Mouse (Mus musculus) lung, postnatal 36 days (tissue): ENCODE measurements around the gene Atp1a2.

ENCODE experiments used
- DNase-seq: peaks from one replicate; pipeline ENCODE4 v3.0.0; 2022; ENCODE audit warnings: mixed read lengths

The Atp1a2 gene

DNA sequence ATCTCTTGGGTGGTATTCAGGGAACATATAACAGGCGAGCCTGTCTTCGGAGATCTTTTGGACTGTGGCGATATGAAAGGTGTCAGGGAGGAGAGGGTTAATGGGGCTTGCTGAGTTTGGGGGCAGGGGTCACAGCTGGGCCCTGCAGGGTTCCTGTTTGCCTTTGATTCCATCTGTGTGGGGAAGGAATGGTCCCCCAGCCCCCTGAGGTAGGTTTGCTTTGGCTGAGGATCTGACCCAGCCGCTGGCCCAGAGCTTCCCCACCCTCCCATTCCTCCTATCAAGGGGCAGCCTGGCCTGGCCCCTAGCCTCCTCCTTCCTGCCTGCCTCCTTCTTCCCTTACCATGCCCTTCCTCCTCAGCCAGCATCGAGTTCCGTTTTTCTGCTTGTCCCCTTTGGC, 5.0 kb upstream of the Atp1a2 start:
- no peak for DNase-seq

DNA sequence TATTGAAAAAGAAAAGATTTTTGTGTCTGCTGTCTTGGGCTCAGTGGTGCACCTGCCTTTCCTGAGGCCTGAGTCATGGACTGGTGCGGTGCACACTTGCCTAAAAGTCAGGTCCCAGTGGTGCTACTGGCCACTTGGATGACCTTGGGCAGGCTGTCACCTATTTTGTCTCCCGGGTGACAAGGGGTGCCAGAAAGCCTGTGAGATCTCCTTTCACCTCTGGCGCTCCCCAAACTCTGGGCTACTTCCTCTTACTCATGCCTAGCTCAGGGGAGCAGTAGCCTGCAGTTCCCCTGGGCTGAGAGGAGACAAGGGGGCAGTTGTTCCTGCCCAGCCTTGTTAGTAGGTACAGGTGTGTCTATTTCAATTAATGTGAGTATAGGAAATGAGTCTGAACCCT, 4.4 kb upstream of the Atp1a2 start:
- no peak for DNase-seq

DNA sequence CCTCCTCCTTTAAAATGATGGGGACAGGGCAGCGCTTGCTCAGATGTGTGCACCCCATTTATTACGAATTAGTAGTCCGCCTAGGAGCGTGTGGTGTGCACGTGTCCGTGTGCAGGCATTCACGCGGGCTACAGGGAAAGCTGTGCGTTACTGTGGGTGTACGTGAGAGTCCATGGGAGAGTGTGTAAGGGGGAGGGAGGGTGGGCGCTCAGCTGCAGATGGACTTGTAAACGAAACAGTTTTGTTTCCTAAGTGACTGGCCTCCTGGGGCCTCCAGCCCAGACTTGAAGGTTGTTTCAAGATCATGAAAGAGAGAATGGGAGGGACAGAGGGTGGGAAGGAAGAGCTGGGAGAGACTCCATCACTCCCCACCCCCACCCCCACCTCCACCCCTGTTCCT, 3.3 kb upstream of the Atp1a2 start:
- no peak for DNase-seq

DNA sequence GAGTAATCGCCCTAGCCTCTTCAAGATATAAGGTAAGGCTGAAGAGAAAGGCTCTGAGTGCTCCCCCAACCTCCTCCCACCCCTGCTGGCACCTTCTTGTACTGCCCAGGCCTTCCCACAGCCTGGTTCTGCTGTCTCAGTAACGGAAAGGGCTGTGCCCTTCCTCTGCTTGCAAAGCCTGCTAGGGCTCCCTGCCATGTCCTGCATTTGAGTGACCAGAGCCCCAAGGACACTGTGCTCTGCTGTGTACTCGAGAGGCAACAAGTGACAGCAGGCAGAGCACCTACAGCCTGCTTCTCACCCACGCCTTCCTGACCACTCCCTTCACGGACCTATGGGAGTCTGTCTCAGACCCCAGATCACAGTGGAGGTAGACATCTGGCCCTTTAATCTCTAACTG, 2.4 kb upstream of the Atp1a2 start:
- no peak for DNase-seq

DNA sequence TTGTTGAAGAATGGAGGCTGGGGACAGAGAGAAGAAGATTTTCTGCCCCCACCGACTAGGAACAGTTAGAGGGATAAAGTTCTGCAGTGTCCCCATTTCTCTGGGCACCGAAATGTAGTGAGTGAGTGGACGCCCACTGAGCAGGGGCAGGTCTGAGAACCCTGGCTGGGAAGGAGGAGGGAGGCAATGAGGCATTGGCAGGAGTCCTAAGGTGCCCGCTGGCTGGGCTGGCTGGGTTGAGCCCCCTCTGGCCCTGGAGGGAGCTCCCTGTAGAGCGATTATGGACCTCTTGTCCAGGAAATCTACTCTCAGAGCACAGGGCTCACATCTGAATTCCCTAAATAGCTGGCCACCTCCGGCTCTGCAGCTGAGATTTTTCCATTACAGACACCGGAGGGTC, 1.7 kb upstream of the Atp1a2 start:
- DNase-seq: no peak

DNA sequence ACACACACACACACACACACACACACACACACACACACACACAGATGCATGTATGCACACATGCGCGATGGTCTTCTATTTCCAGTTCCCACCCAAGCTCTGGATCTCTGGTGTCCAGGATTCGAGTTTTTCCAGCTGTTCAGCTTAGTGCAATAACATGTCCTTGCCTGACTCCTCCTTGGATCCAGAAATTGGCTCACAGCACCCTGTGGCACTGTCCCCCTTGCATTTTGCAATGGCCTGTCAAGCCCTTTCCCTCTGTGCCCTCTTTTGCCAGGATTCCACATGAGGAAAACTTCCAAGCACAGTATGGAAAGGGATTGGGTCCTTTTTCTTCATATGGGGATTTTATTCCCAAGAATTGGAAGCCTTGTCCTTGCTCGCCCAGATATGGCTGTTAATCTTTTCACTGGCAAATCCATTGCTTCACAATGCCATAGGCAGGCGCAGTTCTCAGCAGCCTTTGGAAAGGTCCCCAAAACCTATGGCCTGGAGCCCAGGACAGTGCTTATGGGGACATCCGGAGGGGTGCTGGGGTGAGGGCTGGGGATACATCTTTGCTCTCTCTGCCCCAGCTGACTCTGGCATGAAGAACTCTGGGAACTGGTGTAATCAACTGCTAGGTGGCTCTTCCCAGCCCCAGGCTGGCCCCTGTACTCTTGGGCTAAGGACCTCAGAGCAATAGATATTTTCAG, 901 bp downstream of the Atp1a2 start:
- peak; percentile 53 for DNase-seq

DNA sequence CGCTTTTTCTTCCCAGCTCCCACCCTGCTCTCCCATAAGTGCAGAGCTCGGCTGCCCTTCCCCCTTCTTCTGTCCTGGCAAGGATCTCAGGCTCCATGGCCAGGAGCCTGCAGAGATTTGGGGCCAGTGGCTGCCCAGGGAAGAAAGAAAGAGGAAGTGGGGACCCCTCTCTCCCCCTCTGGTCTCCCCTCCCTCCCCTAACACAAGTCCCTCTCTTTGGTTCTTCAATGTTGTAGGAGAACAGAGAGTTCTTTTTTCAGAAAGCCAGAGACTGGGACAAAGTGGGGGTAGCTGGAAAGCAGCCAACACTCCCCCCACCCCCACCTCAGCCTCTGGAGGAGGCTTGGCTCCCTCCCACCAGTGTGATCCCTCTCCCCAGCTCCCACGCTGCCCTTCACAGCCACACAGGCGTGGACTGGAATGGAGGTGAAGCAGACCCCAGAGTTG, 2.1 kb downstream of the Atp1a2 start:
- DNase-seq: no peak

DNA sequence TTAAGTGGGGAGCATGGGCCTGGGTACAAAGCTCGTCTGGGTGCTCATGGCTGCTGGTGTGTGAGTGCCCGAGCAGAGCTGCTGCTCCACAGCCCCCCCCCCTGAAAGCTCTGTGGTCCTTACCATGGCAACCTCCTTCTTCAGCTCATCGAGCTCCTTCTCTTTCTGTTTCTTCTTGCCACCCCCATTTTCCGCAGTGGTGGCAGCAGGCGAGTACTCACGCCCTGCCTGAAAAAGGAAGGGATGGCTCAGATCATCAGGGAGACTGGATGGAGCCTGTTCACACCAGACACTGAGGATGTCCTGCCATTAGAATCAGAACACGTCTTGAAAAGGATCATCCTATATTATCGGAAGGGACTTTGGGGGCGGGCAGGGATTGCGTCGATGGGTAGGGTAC, 4.4 kb downstream of the Atp1a2 start:
- DNase-seq: no peak

DNA sequence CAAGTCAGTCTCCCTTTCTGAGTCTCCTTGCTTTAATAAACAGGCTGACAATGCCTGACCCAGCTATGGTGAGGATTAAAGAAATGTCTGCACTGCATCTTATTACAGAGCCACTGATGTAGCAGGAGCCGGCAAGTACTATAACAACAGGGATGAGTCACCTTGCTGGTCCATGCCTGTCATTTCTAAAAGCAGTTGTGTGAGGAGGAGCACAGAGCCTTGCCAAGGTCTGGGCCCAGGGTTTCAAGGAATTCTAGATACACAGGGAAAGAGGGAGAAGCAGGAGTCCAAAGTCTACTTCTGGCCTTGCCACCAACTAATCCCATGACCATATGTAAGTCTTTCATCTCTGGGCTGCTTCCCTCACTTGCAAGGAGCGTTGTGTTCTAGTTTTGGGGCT, 5.0 kb downstream of the Atp1a2 start:
- DNase-seq: no peak

DNA sequence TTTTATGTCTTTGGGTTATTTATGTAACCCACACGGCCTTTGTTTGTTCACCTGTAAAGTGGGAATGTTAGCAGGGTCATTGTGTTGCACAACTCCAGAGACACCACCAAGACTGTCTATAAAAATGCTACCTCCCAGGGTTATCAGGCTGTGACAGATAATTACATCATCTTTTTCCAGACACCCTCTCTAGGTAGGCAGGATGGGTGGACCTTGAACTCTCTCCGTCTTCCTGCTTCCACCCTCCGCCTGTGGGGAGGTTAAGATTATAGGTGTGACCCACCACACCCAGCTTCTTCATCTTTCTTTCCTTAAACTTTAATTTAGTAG, 8.3 kb downstream of the Atp1a2 start:
- no peak for DNase-seq

DNA sequence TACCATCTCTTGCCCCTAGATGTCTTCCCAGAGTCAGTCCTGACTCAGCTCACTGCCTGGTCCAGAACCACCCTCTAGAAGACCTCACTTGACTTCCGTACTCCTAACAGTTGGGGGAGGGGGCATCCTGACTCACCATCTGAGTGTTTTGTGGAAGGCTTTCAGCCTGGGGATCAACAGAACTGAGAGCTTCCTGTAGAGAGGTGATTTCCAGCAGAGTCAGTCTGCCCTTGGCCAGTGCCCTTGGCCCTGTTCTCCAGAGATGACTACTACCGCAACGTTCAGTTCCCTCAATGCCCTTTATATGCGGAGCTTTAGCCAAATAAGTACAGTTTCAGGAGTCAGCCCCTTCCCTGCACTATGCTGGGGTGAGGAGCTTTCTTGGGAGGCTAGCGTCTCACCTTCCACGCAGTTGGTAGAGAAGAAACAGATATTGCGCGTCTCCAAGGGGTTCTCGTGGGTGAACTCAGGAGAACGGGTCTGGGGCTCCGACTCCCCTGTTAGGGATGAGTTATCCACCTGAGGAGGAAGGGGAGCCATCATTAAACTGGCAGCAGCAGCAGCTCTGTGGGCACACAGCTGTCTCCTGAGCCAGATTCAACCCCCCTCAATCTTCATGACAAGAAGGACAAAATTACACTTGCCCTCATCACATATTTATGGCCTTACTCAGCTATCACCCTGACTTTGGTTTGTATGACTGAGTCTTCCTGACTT, 8.8 kb downstream of the Atp1a2 start:
- no peak for DNase-seq

DNA sequence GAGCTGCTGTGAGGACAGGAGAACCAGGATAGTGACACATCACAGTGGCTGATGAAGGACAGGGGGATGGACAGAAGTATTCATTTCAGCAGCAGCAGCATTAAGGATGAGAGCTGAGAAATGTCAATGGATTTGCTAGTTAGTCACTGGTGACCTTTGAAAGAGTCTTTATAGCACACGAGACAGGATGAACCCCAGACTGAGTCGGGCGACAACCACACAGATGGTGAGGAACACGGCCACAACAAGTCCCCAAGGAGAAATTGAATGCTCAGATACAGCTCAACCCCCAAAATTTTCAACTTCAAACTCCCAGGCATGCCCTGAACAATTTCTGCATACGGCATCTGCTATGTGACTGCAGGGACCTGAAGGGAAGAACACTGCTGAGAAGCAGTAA, 11.1 kb downstream of the Atp1a2 start:
- DNase-seq: no peak

DNA sequence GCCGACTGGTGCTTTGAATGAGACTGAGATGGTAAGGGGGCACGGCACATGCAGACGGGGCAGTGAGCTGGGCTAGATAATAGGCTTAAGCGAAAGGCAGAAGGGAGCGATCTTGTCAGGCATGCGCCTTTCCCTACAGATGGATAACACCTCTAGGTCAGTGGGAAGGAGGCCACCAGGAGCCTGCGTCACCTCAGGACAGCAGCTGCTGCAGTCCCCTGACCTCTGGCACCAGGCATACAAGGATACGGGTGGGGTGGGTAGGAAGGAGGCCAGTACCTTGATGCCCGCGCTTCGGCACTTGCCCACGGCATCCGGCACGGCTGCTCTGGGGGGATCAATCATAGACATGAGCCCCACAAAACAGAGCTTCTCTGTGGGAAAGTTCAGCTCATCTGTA, 13.6 kb downstream of the Atp1a2 start:
- no peak for DNase-seq

DNA sequence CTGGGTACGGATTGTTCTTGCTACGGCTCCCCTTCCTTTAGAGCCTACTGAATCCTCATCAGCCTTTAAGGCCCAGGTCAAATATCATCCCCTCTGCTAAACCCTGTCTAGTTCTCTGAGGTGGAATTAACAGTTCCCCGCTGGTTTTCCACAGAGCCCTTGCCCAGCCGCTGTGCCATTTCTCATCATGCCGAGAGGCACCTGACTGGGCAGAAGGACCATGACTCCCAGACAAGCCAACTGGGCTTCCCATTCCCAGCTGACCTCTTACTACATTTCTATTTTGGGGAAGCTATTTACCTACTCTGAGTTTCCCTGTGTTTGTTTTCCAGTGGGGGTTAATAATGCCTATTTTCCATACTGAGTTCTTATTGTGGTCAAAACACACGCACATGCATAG, 14.8 kb downstream of the Atp1a2 start:
- no peak for DNase-seq

DNA sequence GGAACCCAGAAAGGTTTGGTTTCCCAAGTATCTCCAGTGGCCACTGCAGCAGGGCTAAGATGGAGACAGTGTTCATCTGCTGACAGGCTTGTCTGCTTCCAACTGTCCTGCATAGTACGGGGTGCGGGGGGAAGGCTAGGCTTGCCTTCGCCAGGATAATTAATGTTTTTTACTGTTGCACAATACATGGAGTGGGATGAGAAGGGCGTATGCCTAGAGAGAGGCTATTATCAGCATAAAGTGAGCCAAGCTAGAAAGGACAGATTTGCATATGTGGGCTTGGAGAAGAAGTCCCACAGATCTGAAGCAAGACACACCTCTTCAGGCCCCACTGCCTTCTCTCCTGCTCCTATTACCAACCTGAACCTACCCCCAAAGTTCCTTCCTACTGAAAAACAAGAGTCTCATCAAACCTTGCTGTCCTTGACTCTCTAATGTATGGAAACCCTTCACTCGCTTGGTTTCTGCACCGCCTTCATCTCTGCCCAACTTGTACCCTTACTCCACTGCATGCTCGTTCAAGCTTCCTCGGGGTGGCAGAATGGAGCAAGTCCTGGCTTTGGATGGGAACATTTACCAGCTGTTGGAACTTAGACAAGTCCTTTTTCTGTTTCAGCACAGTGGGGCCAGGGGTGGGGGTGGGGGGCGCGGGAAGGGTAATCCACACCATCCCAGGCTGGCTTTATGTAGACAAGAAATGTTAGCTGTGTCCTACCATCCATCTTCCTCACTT, 16.2 kb downstream of the Atp1a2 start:
- DNase-seq: peak; percentile 44

DNA sequence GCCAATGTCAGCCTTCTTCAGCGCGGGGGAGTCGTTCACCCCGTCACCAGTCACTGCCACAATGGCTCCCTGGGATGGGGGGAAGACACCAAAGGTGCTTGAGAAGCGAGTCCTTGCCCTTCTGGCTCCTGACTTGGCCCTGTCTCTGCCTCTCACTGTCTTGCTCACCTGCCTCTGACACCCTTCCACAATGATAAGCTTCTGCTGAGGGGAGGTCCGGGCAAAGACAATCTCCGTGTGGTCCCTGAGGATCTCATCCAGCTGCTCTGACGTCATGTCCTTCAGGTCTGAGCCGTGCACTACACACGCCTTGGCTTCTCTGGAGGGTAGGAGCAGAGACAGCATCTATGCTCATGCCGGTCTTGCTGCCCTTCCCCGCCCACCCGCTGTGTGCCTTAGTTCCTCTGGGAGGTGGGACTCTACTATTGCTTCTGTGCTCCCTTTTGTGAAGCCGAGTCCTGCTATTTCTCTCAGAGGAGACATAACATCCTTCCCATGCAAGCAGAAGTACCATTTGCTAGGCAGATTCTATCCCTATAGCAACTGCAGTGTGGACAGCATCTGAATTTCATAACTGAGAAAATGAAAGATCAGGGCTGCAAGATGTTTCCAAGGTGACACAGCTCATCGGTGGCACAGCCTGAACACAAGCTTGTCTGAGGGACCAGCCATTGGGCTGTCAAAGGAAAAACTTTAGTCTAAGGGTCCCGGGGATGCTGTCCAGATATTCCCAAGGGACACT, 17.9 kb downstream of the Atp1a2 start:
- DNase-seq: no peak

DNA sequence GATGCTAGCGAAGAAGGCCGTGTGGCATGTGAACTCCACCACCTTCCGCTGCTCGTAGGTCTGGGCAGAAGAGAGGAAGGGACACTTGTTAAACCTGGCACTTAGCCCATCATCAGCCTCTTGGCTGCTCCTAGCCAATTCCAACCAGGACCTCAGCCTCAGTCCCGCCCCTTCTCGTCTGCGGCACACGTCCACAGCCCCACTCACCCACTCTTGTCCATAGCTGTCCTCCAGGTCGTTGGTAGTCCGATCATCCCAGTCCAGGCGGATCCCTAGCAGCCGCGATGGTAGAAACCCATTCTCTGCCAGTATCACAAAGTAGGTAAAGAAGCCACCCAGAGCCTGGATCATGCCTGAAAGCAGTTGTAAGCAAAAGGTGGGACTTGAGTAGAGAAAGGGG, 19.5 kb downstream of the Atp1a2 start:
- DNase-seq: no peak

DNA sequence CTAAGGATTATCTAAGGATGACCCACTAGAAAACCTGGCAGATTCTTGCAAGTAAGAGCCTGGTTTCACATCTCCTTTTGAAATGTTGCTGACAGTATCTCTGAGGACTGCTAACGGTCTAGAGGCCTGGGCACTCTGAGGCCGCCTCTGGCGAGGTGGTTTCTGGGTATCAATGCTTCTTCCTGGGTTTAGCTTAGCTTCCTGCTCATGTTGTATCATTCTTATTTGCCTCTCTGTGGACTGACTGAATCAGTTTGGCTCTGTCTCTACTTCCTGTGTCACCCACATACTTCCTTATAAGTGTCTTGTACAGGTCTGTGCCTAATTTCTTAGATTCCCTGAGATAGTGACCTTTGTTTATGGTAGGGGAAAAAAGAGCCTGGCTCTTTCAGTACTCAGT, 20.7 kb downstream of the Atp1a2 start:
- peak; percentile 51 for DNase-seq

DNA sequence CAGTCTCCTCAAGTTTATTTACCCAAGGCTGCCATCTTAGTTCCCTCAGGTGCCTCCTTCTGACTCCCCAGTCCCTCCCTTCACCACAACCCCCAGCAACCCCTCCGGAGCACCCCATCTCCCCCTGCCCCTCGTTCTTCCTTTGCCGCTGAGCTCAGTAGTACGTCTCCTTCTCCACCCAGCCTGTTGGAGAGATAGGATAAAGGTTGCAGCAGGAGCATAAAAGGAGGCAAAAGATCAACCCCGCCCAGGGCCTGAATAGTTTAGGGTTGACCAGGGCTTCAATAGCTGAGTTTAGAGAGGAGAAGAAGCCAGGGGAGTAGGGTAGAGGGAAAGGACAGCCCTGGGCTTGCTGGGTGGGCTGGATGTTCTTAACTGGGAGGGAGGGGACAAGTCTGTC, 23.3 kb downstream of the Atp1a2 start:
- no peak for DNase-seq

DNA sequence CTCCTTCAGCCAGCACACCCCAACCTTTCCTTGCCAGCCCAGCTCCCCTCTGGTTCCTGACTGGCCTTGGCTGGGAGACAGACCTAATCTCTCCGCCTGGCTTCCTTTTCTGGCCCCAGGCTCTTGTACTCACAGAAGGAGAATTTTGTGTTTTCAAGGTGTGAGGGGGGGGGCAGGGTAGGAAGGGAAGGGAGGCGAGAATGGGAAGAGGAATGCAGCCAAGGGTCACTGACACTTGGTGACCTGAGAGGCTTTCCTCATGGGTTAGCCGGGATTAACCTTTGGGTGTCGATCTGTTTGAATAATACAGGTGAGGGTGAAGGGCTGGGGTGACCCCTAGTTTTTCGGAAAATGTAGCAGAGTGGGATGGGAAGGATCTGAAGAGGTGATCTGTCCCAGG, 23.7 kb downstream of the Atp1a2 start:
- no peak for DNase-seq

DNA sequence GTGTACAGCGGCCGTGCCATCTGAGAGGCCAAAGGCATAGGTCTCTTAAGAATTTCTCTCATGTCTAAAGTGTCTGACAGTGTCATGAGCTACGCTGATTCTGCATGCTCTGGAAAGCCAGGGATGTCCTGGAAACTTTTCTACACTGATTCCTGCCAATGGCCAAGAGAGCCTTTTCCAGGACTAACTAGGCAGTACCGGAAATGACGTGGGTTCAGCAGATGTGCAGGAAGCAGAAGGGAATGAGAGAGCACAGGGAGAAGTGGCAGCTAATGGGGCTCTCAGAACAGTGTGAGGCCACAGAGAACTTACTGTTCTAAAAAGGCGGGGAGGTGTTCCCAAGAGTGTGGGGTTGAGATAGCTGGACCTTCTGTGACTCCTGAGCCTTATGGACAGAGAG, 24.5 kb downstream of the Atp1a2 start:
- DNase-seq: peak; percentile 21

DNA sequence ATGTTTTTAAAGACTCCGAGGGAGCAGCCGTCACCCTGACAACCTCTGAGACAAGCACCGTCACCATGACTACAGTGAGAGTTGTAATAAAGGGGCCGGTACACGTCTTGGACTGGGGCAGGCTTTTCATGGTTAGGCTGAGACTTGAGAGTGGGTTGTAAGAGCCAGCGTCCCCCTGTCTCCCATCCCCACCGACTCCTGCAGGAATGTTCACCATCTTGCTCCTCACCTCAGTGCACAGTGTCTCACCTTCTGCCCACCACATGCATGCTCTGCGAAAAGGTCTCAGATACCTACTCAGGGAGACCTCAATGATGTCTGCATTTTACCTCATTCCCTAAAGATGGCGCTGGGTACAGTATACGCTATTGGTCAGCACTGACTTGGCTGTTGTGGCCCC, 26.1 kb downstream of the Atp1a2 start:
- no peak for DNase-seq

DNA sequence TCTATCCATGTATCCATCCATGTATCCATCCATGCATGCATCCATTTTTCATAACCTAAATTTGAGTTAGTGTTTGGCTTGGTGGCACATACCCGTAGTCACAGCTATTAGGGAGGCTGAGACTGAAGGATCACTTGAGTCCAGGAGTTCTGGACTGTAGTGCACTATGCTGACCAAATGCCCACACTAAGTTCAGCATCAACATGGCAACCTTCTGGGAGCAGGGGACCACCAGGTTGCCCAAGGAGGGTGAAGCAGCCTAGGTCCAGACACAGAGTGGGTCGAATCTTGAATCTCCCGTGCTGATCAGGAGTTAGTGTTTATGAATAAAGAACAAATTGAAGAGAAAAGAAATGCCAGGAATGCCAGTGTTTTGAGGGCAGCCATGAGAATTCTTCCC, 26.7 kb downstream of the Atp1a2 start:
- no peak for DNase-seq
